Mouse (Mus musculus): ENCODE measurements around the gene Tnip1. TPM values are rescaled to one million over a fixed set of nuclear protein-coding genes. Genes with fewer than 3 reads are reported as not detected.
"Not testable (repeated sequence)": the region's sequence is repeated elsewhere in the genome, so short reads cannot be mapped to it uniquely, and the experiment has no call there.

The Tnip1 gene
- polyA plus RNA-seq, 1 experiment from 2014 or later: 14.8 TPM

- no peak overlapping the region for H3K27ac ChIP-seq (ENCODE audit: low read depth, low read length)
Measured at GRCm38 (mm10) chr11:54905086-54905485, 57.6 kb downstream of the Tnip1 start.

GRCm38 (mm10) chr11:54903940-54904706, 58.6 kb downstream of the Tnip1 start:
- no peaks in the 10 kb centered on the region for H3K9me3 ChIP-seq (ENCODE audit: control insufficient read depth, low read length)
- no peak overlapping the region; the same call in 1 of the 2 replicates for H3K4me2 ChIP-seq (replicated peaks; ENCODE audit: low read depth, low read length)
- H3K9ac ChIP-seq (ENCODE audit: low read depth, low read length): no peak overlapping the region
- no peaks in the 10 kb centered on the region for H3K27me3 ChIP-seq (ENCODE audit: control insufficient read depth, insufficient read depth, low read length)
- no peak overlapping the region; the same call in 1 of the 2 replicates for H3K4me3 ChIP-seq (ENCODE audit: low read length)
- WGBS: 53% methylated on average over 4 of the region's 4 CpGs
- H3K36me3 ChIP-seq (ENCODE audit: control insufficient read depth, insufficient read depth, low read length): peaks cover 7% of the 10 kb centered on the region; the same call in 1 of the 2 replicates
- H3K4me1 ChIP-seq (ENCODE audit: control insufficient read depth, insufficient read depth, low read length): peaks cover 8% of the 10 kb centered on the region; the same call in 1 of the 2 replicates
- ATAC-seq (ENCODE audit: low FRiP score, low TSS enrichment): peak; percentile 25; the same call in 1 of the 2 replicates
- no peak overlapping the region for H3K27ac ChIP-seq (ENCODE audit: low read depth, low read length)

More at GRCm38 (mm10) chr11:54905086-54905485, 57.6 kb downstream of the Tnip1 start:
- H3K27me3 ChIP-seq (ENCODE audit: control insufficient read depth, insufficient read depth, low read length): no peaks in the 10 kb centered on the region
- peaks cover 12% of the 10 kb centered on the region; the same call in 1 of the 2 replicates for H3K36me3 ChIP-seq (ENCODE audit: control insufficient read depth, insufficient read depth, low read length)
- H3K9ac ChIP-seq (ENCODE audit: low read depth, low read length): no peak overlapping the region
- no peak for ATAC-seq (ENCODE audit: low FRiP score, low TSS enrichment)
- WGBS: 89% methylated on average over 3 of the region's 3 CpGs
- H3K4me3 ChIP-seq (ENCODE audit: low read length): no peak overlapping the region
- no peak overlapping the region for H3K4me2 ChIP-seq (replicated peaks; ENCODE audit: low read depth, low read length)
- H3K4me1 ChIP-seq (ENCODE audit: control insufficient read depth, insufficient read depth, low read length): peaks cover 8% of the 10 kb centered on the region; the same call in 1 of the 2 replicates
- no peaks in the 10 kb centered on the region for H3K9me3 ChIP-seq (ENCODE audit: control insufficient read depth, low read length)

- no peak for ATAC-seq (ENCODE audit: low FRiP score, low TSS enrichment)
- Histone ChIP-seq H3K36me3 (ENCODE audit: control insufficient read depth, insufficient read depth, low read length) (peaks cover 7% of the 10 kb centered on the region; the same call in 1 of the 2 replicates), H3K9me3 (ENCODE audit: control insufficient read depth, low read length) (no peaks in the 10 kb centered on the region), H3K9ac (ENCODE audit: low read depth, low read length) (no peak overlapping the region; the same call in 1 of the 2 replicates), H3K4me1 (ENCODE audit: control insufficient read depth, insufficient read depth, low read length) (peaks cover 8% of the 10 kb centered on the region; the same call in 1 of the 2 replicates), H3K4me3 (ENCODE audit: low read length) (peak overlapping the region; percentile 52), H3K27ac (ENCODE audit: low read depth, low read length) (no peak overlapping the region), H3K4me2 (replicated peaks; ENCODE audit: low read depth, low read length) (peak overlapping the region; percentile 90), H3K27me3 (ENCODE audit: control insufficient read depth, insufficient read depth, low read length) (no peaks in the 10 kb centered on the region)
- WGBS: 68% methylated on average over 5 of the region's 5 CpGs
Measured at GRCm38 (mm10) chr11:54903339-54903738, 59.4 kb downstream of the Tnip1 start.

- no peaks in the 10 kb centered on the region for H3K27me3 ChIP-seq (ENCODE audit: control insufficient read depth, insufficient read depth, low read length)
- no peaks in the 10 kb centered on the region for H3K9me3 ChIP-seq (ENCODE audit: control insufficient read depth, low read length)
- H3K4me3 ChIP-seq (ENCODE audit: low read length): peak within 1 kb of the TSS; percentile 52
- WGBS: 16% methylated on average over 42 of the region's 45 CpGs
- peak; percentile 90 for ATAC-seq (ENCODE audit: low FRiP score, low TSS enrichment)
- H3K4me2 ChIP-seq (replicated peaks; ENCODE audit: low read depth, low read length): peak within 1 kb of the TSS; percentile 90
- peaks cover under 1% of the 10 kb centered on the region; the same call in 1 of the 2 replicates for H3K36me3 ChIP-seq (ENCODE audit: control insufficient read depth, insufficient read depth, low read length)
- H3K27ac ChIP-seq (ENCODE audit: low read depth, low read length): no peak within 1 kb of the TSS
- H3K9ac ChIP-seq (ENCODE audit: low read depth, low read length): peak within 1 kb of the TSS; percentile 56
- H3K4me1 ChIP-seq (ENCODE audit: control insufficient read depth, insufficient read depth, low read length): peaks cover 8% of the 10 kb centered on the region; the same call in 1 of the 2 replicates
Measured at GRCm38 (mm10) chr11:54902333-54903323, 60.1 kb downstream of the Tnip1 start, which contains the start of gene Gpx3. Gene Gpx3, plus strand, starts transcription at chr11:54902453.

GRCm38 (mm10) chr11:54899657-54900056, 63.1 kb downstream of the Tnip1 start:
- Histone ChIP-seq H3K36me3 (ENCODE audit: control insufficient read depth, insufficient read depth, low read length) (no peaks in the 10 kb centered on the region), H3K27ac (ENCODE audit: low read depth, low read length) (no peak overlapping the region), H3K9ac (ENCODE audit: low read depth, low read length) (no peak overlapping the region), H3K27me3 (ENCODE audit: control insufficient read depth, insufficient read depth, low read length) (no peaks in the 10 kb centered on the region), H3K4me1 (ENCODE audit: control insufficient read depth, insufficient read depth, low read length) (peaks cover 8% of the 10 kb centered on the region; the same call in 1 of the 2 replicates), H3K9me3 (ENCODE audit: control insufficient read depth, low read length) (no peaks in the 10 kb centered on the region), H3K4me2 (replicated peaks; ENCODE audit: low read depth, low read length) (no peak overlapping the region), H3K4me3 (ENCODE audit: low read length) (no peak overlapping the region)
- no peak for ATAC-seq (ENCODE audit: low FRiP score, low TSS enrichment)
- 59% methylated on average over 4 of the region's 4 CpGs for WGBS

- no peak overlapping the region for H3K9ac ChIP-seq (ENCODE audit: low read depth, low read length)
- no peak overlapping the region for H3K4me3 ChIP-seq (ENCODE audit: low read length)
- no peak overlapping the region for H3K27ac ChIP-seq (ENCODE audit: low read depth, low read length)
- no peak for ATAC-seq (ENCODE audit: low FRiP score, low TSS enrichment)
- no peaks in the 10 kb centered on the region for H3K9me3 ChIP-seq (ENCODE audit: control insufficient read depth, low read length)
- H3K27me3 ChIP-seq (ENCODE audit: control insufficient read depth, insufficient read depth, low read length): no peaks in the 10 kb centered on the region
- 58% methylated on average over 5 of the region's 5 CpGs for WGBS
- no peak overlapping the region for H3K4me2 ChIP-seq (replicated peaks; ENCODE audit: low read depth, low read length)
- H3K36me3 ChIP-seq (ENCODE audit: control insufficient read depth, insufficient read depth, low read length): no peaks in the 10 kb centered on the region
- 0 out of 2 replicates have a peak, but pooled peaks cover 3% of the 10 kb centered on the region for H3K4me1 ChIP-seq (ENCODE audit: control insufficient read depth, insufficient read depth, low read length)
Measured at GRCm38 (mm10) chr11:54897470-54897869, 65.2 kb downstream of the Tnip1 start.

- not testable (repeated sequence) for ATAC-seq (ENCODE audit: low FRiP score, low TSS enrichment); H3K27ac ChIP-seq (ENCODE audit: low read depth, low read length); H3K9me3 ChIP-seq (ENCODE audit: control insufficient read depth, low read length); H3K4me2 ChIP-seq (replicated peaks; ENCODE audit: low read depth, low read length); H3K9ac ChIP-seq (ENCODE audit: low read depth, low read length); H3K4me1 ChIP-seq (ENCODE audit: control insufficient read depth, insufficient read depth, low read length); H3K27me3 ChIP-seq (ENCODE audit: control insufficient read depth, insufficient read depth, low read length); H3K36me3 ChIP-seq (ENCODE audit: control insufficient read depth, insufficient read depth, low read length); H3K4me3 ChIP-seq (ENCODE audit: low read length)
- WGBS: 94% methylated on average over 3 of the region's 3 CpGs
Measured at GRCm38 (mm10) chr11:54896646-54897045, 66.1 kb downstream of the Tnip1 start.

- WGBS: 44% methylated on average over 9 of the region's 9 CpGs
- no peaks in the 10 kb centered on the region for H3K9me3 ChIP-seq (ENCODE audit: control insufficient read depth, low read length)
- no peak overlapping the region for H3K9ac ChIP-seq (ENCODE audit: low read depth, low read length)
- no peak for ATAC-seq (ENCODE audit: low FRiP score, low TSS enrichment)
- H3K4me2 ChIP-seq (replicated peaks; ENCODE audit: low read depth, low read length): no peak overlapping the region
- no peaks in the 10 kb centered on the region for H3K4me1 ChIP-seq (ENCODE audit: control insufficient read depth, insufficient read depth, low read length)
- H3K36me3 ChIP-seq (ENCODE audit: control insufficient read depth, insufficient read depth, low read length): no peaks in the 10 kb centered on the region
- no peaks in the 10 kb centered on the region for H3K27me3 ChIP-seq (ENCODE audit: control insufficient read depth, insufficient read depth, low read length)
- no peak overlapping the region for H3K27ac ChIP-seq (ENCODE audit: low read depth, low read length)
- H3K4me3 ChIP-seq (ENCODE audit: low read length): no peak overlapping the region
Measured at GRCm38 (mm10) chr11:54894589-54894988, 68.1 kb downstream of the Tnip1 start.
